Comparison of ENCODE assay signal across 24 mouse cellular contexts in genomic region chr2:76100597-76100996, GRCm38 (mm10).
DNase-seq lines count a peak whose midpoint lies in the region; ATAC-seq and TF ChIP-seq lines count a peak whose summit lies in the region.
"Had no signal": no experiment of that assay in that cellular context is flagged by ENCODE, and none has a peak within 500 bp of the region (broad histone marks: within the 10 kb centered on the region; RNA-seq: fewer than 3 reads in every experiment).

No protein-coding gene starts in this region.

- H3K9ac ChIP-seq in heart, embryonic 12.5 days, result no peak overlapping the region
- no peak overlapping the region for H3K9ac ChIP-seq in kidney, postnatal 0 days (ENCODE audit: low read depth, low read length)
- H3K9ac ChIP-seq in stomach, embryonic 14.5 days (replicated peaks; ENCODE audit: low read depth, low read length), result no peak overlapping the region
- no peak overlapping the region for H3K9ac ChIP-seq in stomach, postnatal 0 days (ENCODE audit: low read length)
- H3K9ac ChIP-seq in forebrain, embryonic 14.5 days (ENCODE audit: low read length), result no peak overlapping the region
- H3K9ac ChIP-seq: heart, embryonic 13.5 days; hindbrain, embryonic 14.5 days; limb, embryonic 13.5 days; liver, embryonic 13.5 days; midbrain, embryonic 12.5 days; neural tube, embryonic 12.5 days had no signal

- H3K4me3 ChIP-seq in heart, embryonic 12.5 days, result no peak overlapping the region
- no peak overlapping the region for H3K4me3 ChIP-seq in kidney, postnatal 0 days (replicated peaks; ENCODE audit: low read depth, low read length)
- H3K4me3 ChIP-seq in stomach, embryonic 14.5 days (ENCODE audit: low read depth, low read length), result no peak overlapping the region
- no peak overlapping the region for H3K4me3 ChIP-seq in stomach, postnatal 0 days (ENCODE audit: low read depth, low read length)
- H3K4me3 ChIP-seq in forebrain, embryonic 14.5 days (ENCODE audit: low read depth, low read length), result no peak overlapping the region
- H3K4me3 ChIP-seq: heart, embryonic 13.5 days; layer of hippocampus, adult 2 months; limb, embryonic 13.5 days; liver, embryonic 13.5 days; midbrain, embryonic 12.5 days; neural tube, embryonic 12.5 days had no signal

- no peak for TF ChIP-seq EP300 in stomach, postnatal 0 days (optimal IDR thresholded peaks at IDR 0.05)

- no peak for ATAC-seq in heart, embryonic 12.5 days (ENCODE audit: insufficient number of reproducible peaks, low FRiP score)
- ATAC-seq in kidney, postnatal 0 days (replicated peaks; ENCODE audit: low FRiP score, low read depth), result no peak
- ATAC-seq in stomach, embryonic 14.5 days (ENCODE audit: insufficient number of reproducible peaks, insufficient read depth, low FRiP score, low read depth), result no peak
- ATAC-seq in stomach, postnatal 0 days (ENCODE audit: low FRiP score, low TSS enrichment), result no peak
- no peak for ATAC-seq in forebrain, embryonic 14.5 days
- ATAC-seq: forebrain, embryonic 16.5 days had no signal

- TF ChIP-seq CTCF in kidney, postnatal 0 days (IDR thresholded peaks at IDR 0.05; ENCODE audit: low read depth), result no peak
- TF ChIP-seq CTCF in stomach, postnatal 0 days (IDR thresholded peaks at IDR 0.05; ENCODE audit: low read depth), result no peak

- H3K27me3 ChIP-seq in heart, embryonic 12.5 days (replicated peaks), result 0 out of 2 replicates have a peak, but pooled peaks cover 5% of the 10 kb centered on the region
- H3K27me3 ChIP-seq in kidney, postnatal 0 days (ENCODE audit: insufficient read depth, low read length), result no peaks in the 10 kb centered on the region
- no peaks in the 10 kb centered on the region for H3K27me3 ChIP-seq in stomach, embryonic 14.5 days (ENCODE audit: control insufficient read depth, insufficient read depth, low read length)
- H3K27me3 ChIP-seq in stomach, postnatal 0 days (ENCODE audit: control insufficient read depth, insufficient read depth, low read length), result no peaks in the 10 kb centered on the region
- no peaks in the 10 kb centered on the region for H3K27me3 ChIP-seq in forebrain, embryonic 14.5 days (replicated peaks; ENCODE audit: control insufficient read depth, insufficient read depth, low read length)
- H3K27me3 ChIP-seq: heart, embryonic 13.5 days; liver, embryonic 13.5 days; midbrain, embryonic 12.5 days; neural tube, embryonic 12.5 days had no signal

- no peaks in the 10 kb centered on the region for H3K36me3 ChIP-seq in heart, embryonic 12.5 days
- no peaks in the 10 kb centered on the region for H3K36me3 ChIP-seq in kidney, postnatal 0 days (ENCODE audit: insufficient read depth, low read length)
- no peaks in the 10 kb centered on the region for H3K36me3 ChIP-seq in stomach, embryonic 14.5 days (ENCODE audit: control insufficient read depth, insufficient read depth, low read length)
- no peaks in the 10 kb centered on the region for H3K36me3 ChIP-seq in stomach, postnatal 0 days (ENCODE audit: control insufficient read depth, insufficient read depth, low read length)
- no peaks in the 10 kb centered on the region for H3K36me3 ChIP-seq in forebrain, embryonic 14.5 days (ENCODE audit: control insufficient read depth, insufficient read depth, low read length)
- H3K36me3 ChIP-seq: heart, embryonic 13.5 days; limb, embryonic 13.5 days; liver, embryonic 13.5 days; midbrain, embryonic 12.5 days; neural tube, embryonic 12.5 days had no signal

- no peaks in the 10 kb centered on the region for H3K9me3 ChIP-seq in heart, embryonic 12.5 days (replicated peaks)
- no peaks in the 10 kb centered on the region for H3K9me3 ChIP-seq in kidney, postnatal 0 days (replicated peaks; ENCODE audit: low read length)
- H3K9me3 ChIP-seq in stomach, embryonic 14.5 days (ENCODE audit: control insufficient read depth, low read depth, low read length), result no peaks in the 10 kb centered on the region
- no peaks in the 10 kb centered on the region for H3K9me3 ChIP-seq in stomach, postnatal 0 days (ENCODE audit: control insufficient read depth, low read length)
- H3K9me3 ChIP-seq in forebrain, embryonic 14.5 days (replicated peaks; ENCODE audit: control insufficient read depth, low read length), result no peaks in the 10 kb centered on the region
- H3K9me3 ChIP-seq: heart, embryonic 13.5 days; limb, embryonic 13.5 days; liver, embryonic 13.5 days; midbrain, embryonic 12.5 days; neural tube, embryonic 12.5 days had no signal

- 77% methylated on average over 9 of the region's 9 CpGs for WGBS in heart, embryonic 12.5 days
- 68% methylated on average over 9 of the region's 9 CpGs for WGBS in kidney, postnatal 0 days
- WGBS in stomach, embryonic 14.5 days, result 69% methylated on average over 9 of the region's 9 CpGs
- 67% methylated on average over 9 of the region's 9 CpGs for WGBS in stomach, postnatal 0 days
- 84% methylated on average over 9 of the region's 9 CpGs for WGBS in forebrain, embryonic 14.5 days

- no peak overlapping the region for H3K4me2 ChIP-seq in heart, embryonic 12.5 days
- H3K4me2 ChIP-seq in kidney, postnatal 0 days (ENCODE audit: low read length), result no peak overlapping the region
- H3K4me2 ChIP-seq in stomach, embryonic 14.5 days (replicated peaks; ENCODE audit: low read depth, low read length), result no peak overlapping the region
- no peak overlapping the region for H3K4me2 ChIP-seq in stomach, postnatal 0 days (replicated peaks; ENCODE audit: low read depth)
- H3K4me2 ChIP-seq in forebrain, embryonic 14.5 days (ENCODE audit: low read length), result no peak overlapping the region
- H3K4me2 ChIP-seq: heart, embryonic 13.5 days; hindbrain, embryonic 14.5 days; limb, embryonic 13.5 days; liver, embryonic 13.5 days; midbrain, embryonic 12.5 days; neural tube, embryonic 12.5 days had no signal

- H3K27ac ChIP-seq in heart, embryonic 12.5 days (ENCODE audit: poor library complexity, severe bottlenecking), result no peak overlapping the region
- 0 out of 2 replicates have a peak overlapping the region, but pooled peaks have one; percentile 81 for H3K27ac ChIP-seq in kidney, postnatal 0 days
- peak overlapping the region; percentile 55; the same call in 1 of the 2 replicates for H3K27ac ChIP-seq in stomach, embryonic 14.5 days (ENCODE audit: low read length)
- H3K27ac ChIP-seq in stomach, postnatal 0 days (replicated peaks), result no peak overlapping the region
- no peak overlapping the region for H3K27ac ChIP-seq in forebrain, embryonic 14.5 days (ENCODE audit: low read depth, low read length)
- H3K27ac ChIP-seq: heart, embryonic 13.5 days; hindbrain, embryonic 14.5 days; layer of hippocampus, adult 2 months; limb, embryonic 13.5 days; liver, embryonic 13.5 days; midbrain, embryonic 12.5 days; neural tube, embryonic 12.5 days had no signal

- H3K4me1 ChIP-seq in heart, embryonic 12.5 days (replicated peaks), result 0 out of 2 replicates have a peak, but pooled peaks cover 5% of the 10 kb centered on the region
- 0 out of 2 replicates have a peak, but pooled peaks cover 3% of the 10 kb centered on the region for H3K4me1 ChIP-seq in kidney, postnatal 0 days (replicated peaks; ENCODE audit: insufficient read depth, low read length)
- peaks cover 33% of the 10 kb centered on the region; the same call in 1 of the 2 replicates for H3K4me1 ChIP-seq in stomach, embryonic 14.5 days (ENCODE audit: control insufficient read depth, insufficient read depth, low read length)
- H3K4me1 ChIP-seq in stomach, postnatal 0 days (replicated peaks; ENCODE audit: control insufficient read depth, insufficient read depth), result 0 out of 2 replicates have a peak, but pooled peaks cover 3% of the 10 kb centered on the region
- no peaks in the 10 kb centered on the region for H3K4me1 ChIP-seq in forebrain, embryonic 14.5 days (ENCODE audit: control insufficient read depth, insufficient read depth, low read length)
- H3K4me1 ChIP-seq: liver, embryonic 13.5 days; midbrain, embryonic 12.5 days had no signal

- DNase-seq in heart, adult 11 months, result peak; percentile 71
- DNase-seq in kidney, postnatal 0 days (ENCODE audit: low spot score), result no peak
- no peak for DNase-seq in kidney, postnatal 4 days
- no peak for DNase-seq in stomach, postnatal 0 days (ENCODE audit: low spot score)
- DNase-seq in forebrain, embryonic 14.5 days (ENCODE audit: low spot score), result no peak
- DNase-seq: adrenal gland, postnatal 25 days; B cell, adult 2 months; cerebellum, adult 11-12 months; cerebellum, postnatal 14 days; embryo, embryonic 11 days; heart, postnatal 36 days; kidney, adult 18-20 months; layer of hippocampus, postnatal 36 days; liver, embryonic 13.5 days; thymus, adult 2 months had no signal

Comparison
In these comparisons a context has a peak if more than half of its experiments do, and no peak if none do; other contexts are left out.
1. H3K27ac ChIP-seq: peak in kidney, postnatal 0 days (single experiment) and stomach, embryonic 14.5 days (single experiment); none in heart, embryonic 12.5 days (single experiment), stomach, postnatal 0 days (single experiment) and forebrain, embryonic 14.5 days (single experiment).